Mouse (Mus musculus): ENCODE results near the gene 1700013F07Rik. TPM values are rescaled to one million over a fixed set of nuclear protein-coding genes. Genes with fewer than 3 reads are reported as not detected.
A peak's percentile ranks its signal among the peaks of the same experiment; 100 is the strongest.
"Not testable (repeated sequence)": the region's sequence is repeated elsewhere in the genome, so short reads cannot be mapped to it uniquely, and the experiment has no call there.

The 1700013F07Rik gene
- polyA plus RNA-seq, 1 experiment from 2014 or later = 0.26 TPM

DNA sequence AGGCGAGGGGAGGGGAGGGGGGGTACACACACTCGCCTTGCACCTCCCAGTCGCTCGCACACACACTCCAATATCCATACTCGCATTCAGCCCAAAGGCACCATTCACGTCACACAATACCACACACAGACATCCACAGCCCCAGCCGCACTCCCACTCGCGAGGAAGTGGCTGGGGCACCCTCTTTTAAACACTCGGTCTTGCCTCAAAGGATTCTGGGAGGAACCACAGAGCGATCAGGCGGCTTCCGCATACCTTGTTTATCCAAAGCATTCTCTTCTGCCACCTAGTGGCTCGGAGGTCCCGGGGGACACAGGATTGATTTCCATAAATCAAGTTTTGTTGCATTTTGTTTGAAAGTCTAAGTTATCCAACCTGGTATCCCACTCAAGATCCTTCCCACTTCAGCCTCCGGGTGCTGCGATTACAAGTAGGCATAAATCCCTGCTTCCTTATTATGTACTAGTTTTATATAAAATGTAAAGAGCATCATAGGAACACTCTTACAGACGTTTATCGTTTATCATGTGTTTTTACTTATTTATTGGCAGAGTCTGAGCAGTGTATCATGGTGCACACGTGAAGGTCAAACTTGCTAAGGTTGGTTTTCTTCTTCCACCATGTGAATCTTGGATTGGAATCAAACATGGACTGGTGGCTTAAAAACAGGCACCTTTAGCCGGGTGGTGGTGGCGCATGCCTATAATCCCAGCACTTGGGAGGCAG lies 20.8 kb downstream of the 1700013F07Rik start:
- Histone ChIP-seq H3K9me3 (no peaks in the 10 kb centered on the region), H3K4me1 (no peaks in the 10 kb centered on the region; the same call in 1 of the 2 replicates), H3K27me3 (no peaks in the 10 kb centered on the region), H3K4me2 (replicated peaks) (peak overlapping the region; percentile 69), H3K36me3 (peaks cover 23% of the 10 kb centered on the region), H3K27ac (peak overlapping the region; percentile 89), H3K4me3 (peak overlapping the region; percentile 81), H3K9ac (peak overlapping the region; percentile 97)
- peak; percentile 89 for ATAC-seq (ENCODE audit: insufficient number of reproducible peaks, insufficient read depth, low FRiP score, low TSS enrichment)
- WGBS = 19% methylated on average over 19 of the region's 22 CpGs

DNA sequence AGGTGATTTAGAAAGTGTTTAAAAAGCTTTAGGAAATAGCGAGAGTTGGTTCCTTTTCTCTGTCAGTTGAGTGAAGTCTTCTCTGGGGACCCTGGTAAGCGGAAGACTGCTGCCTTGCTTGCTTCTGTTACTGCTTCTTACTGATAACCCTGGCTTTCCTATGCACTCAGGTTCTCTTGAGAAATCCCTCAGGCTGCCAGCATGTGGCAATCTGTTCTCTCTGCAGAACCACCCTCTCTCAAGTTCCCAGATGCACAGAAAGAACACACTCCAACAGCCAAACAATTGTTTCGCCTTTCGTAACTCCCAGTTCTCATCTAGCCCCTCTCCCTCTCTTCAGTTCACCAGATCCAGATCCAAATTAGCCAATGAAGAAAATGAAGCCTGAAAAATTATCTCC lies 23.9 kb downstream of the 1700013F07Rik start:
- no peaks in the 10 kb centered on the region for H3K27me3 ChIP-seq
- H3K4me2 ChIP-seq (replicated peaks) = no peak overlapping the region
- no peak overlapping the region for H3K4me3 ChIP-seq
- no peak overlapping the region for H3K9ac ChIP-seq
- H3K36me3 ChIP-seq = peaks cover 23% of the 10 kb centered on the region
- peaks cover 7% of the 10 kb centered on the region for H3K4me1 ChIP-seq
- no peak for ATAC-seq (ENCODE audit: insufficient number of reproducible peaks, insufficient read depth, low FRiP score, low TSS enrichment)
- 88% methylated on average over 4 of the region's 4 CpGs for WGBS
- no peak overlapping the region for H3K27ac ChIP-seq
- H3K9me3 ChIP-seq = no peaks in the 10 kb centered on the region

DNA sequence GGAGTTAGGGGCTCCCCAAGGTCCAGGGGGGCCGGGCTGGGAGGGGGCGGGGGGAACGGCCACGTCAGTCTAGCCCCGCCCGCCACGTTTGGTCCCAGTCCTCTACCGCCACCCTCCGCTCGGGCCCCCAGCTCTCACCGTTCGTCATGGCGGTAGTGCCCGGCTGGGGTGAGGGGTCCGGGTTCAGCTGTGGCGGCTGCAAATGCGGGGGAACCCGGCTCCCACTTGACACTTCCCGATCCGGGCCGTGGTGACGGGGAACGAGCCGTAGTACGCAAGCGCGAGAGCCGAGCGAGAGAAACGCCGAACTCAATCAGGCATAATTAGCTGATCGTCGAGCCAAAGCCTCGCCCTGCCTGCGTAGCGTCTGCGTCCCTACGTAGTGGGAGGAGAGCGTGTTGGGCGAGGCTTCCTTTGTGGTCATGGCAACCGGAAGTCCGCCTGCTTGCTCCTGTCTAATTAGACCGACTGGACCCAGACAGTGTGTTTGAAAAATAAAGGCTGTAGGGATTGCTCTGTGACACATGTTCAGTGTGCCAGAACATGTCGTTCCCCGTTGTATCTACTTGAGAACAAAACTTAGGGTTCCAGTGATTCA lies 28.3 kb downstream of the 1700013F07Rik start, which contains the start of gene Tmem167b:
TSS of gene Tmem167b (minus strand) at position 334 of the 598 bp plus-strand sequence.
- H3K36me3 ChIP-seq = peaks cover 18% of the 10 kb centered on the region
- under 1% methylated on average over 45 of the region's 45 CpGs for WGBS
- peak within 1 kb of the TSS; percentile 88 for H3K4me3 ChIP-seq
- H3K27me3 ChIP-seq = no peaks in the 10 kb centered on the region
- H3K4me1 ChIP-seq = peaks cover 10% of the 10 kb centered on the region; the same call in 1 of the 2 replicates
- H3K9me3 ChIP-seq = no peaks in the 10 kb centered on the region
- H3K4me2 ChIP-seq (replicated peaks) = peak within 1 kb of the TSS; percentile 70
- peak within 1 kb of the TSS; percentile 87 for H3K27ac ChIP-seq
- peak within 1 kb of the TSS; percentile 79 for H3K9ac ChIP-seq
- peak; percentile 96 for ATAC-seq (ENCODE audit: insufficient number of reproducible peaks, insufficient read depth, low FRiP score, low TSS enrichment)

DNA sequence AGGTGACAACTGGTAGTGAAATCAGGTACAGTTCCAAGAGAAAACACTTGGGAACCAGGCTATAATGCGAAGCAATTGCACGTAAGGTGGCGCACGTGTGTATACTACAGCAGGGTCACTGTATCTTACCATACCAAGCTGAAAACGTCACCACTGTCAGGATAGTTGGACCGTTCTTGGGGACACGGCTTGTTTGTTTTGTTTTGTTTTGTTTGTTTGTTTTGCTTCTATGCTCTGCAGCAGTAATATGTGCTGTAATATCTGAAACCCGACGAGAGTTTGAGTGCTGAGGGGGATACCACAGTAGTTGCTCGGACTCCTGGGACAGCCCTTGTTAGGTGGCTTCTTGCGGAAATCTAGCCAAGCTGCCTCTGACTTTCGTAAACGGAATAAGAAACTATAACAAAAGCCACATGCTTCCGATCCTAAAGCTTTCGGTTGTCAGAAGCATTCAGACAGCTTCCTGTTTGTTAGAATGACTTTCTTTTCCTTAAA lies 28.9 kb downstream of the 1700013F07Rik start:
- Histone ChIP-seq H3K27me3 (no peaks in the 10 kb centered on the region), H3K4me2 (replicated peaks) (peak overlapping the region; percentile 70), H3K4me3 (peak overlapping the region; percentile 88), H3K27ac (peak overlapping the region; percentile 87), H3K9me3 (no peaks in the 10 kb centered on the region), H3K36me3 (peaks cover 15% of the 10 kb centered on the region), H3K9ac (peak overlapping the region; percentile 41), H3K4me1 (peaks cover 10% of the 10 kb centered on the region; the same call in 1 of the 2 replicates)
- ATAC-seq (ENCODE audit: insufficient number of reproducible peaks, insufficient read depth, low FRiP score, low TSS enrichment) = 0 out of 2 replicates have a peak, but pooled peaks have one; percentile 59
- 5% methylated on average over 15 of the region's 15 CpGs for WGBS

DNA sequence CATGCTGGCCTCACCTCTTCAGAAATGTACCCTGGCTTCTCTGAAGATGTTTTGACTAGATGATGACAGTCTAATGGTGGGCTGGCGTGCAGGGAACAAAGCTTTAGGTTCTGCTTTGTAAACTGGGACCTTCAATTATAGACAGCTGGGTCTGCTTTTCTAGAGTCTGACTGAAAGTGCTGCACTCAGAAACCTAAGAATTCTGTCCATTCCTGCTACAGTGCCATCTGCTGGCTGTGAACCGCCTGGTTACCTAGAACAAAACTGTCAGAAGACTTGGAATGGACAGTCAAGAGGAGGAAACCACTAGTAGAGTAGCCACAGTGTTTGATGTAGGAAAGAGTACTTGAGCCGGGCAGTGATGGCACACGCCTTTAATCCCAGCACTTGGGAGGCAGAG lies 29.4 kb downstream of the 1700013F07Rik start:
- Histone ChIP-seq H3K27me3 (no peaks in the 10 kb centered on the region), H3K4me3 (peak overlapping the region; percentile 88), H3K9ac (peak overlapping the region; percentile 41), H3K4me1 (peaks cover 10% of the 10 kb centered on the region; the same call in 1 of the 2 replicates), H3K27ac (peak overlapping the region; percentile 87), H3K9me3 (no peaks in the 10 kb centered on the region), H3K4me2 (replicated peaks) (peak overlapping the region; percentile 70), H3K36me3 (peaks cover 11% of the 10 kb centered on the region)
- ATAC-seq (ENCODE audit: insufficient number of reproducible peaks, insufficient read depth, low FRiP score, low TSS enrichment) = no peak
- 12% methylated on average over 4 of the region's 4 CpGs for WGBS

DNA sequence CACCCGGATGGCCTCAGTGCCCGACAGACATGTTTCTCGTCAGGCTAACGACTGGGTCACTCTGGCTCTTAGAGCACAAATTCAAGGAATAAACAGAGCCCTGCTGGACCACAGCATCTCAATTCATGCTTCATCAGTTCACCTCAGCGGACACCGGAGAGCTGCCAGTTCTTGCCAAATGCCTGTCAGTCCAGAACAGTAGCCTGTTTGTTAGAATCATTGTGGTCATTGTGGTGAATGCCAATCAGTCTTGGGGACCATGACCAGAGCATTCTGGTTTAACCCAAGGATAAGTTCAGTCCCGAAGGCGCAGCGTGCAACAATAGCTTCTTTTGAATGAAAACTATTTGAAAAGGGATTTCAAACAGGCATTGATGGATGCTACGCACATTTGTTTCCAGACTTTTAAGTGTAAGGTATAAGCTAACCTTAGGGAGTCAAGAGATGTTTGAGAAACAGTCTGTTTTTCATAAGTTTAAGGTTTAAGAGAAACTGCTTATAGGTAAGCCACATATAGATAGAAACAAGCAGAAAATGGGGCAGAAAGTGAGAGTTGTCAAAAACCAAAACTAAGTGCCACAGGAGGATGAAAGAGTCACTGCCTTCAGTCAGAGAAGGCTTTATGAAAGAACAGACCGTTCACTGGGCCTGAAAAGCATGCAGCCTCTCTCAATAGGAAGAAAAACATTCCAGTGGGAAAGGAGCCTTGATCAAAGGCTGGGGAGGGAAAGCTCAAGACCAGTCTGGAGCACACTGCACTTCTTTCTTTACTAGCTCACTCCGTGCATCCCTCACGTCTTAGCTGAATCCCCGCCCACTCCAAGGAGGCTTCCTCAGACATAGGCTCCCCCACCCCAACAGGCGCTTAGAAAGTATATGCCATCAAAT lies 34.3 kb downstream of the 1700013F07Rik start:
- no peak overlapping the region for H3K4me3 ChIP-seq
- no peak overlapping the region for H3K4me2 ChIP-seq (replicated peaks)
- H3K9me3 ChIP-seq = no peaks in the 10 kb centered on the region
- 25% methylated on average over 15 of the region's 15 CpGs for WGBS
- no peak overlapping the region for H3K9ac ChIP-seq
- H3K4me1 ChIP-seq = peaks cover 11% of the 10 kb centered on the region
- peak overlapping the region; percentile 43 for H3K27ac ChIP-seq
- H3K36me3 ChIP-seq = no peaks in the 10 kb centered on the region
- no peak for ATAC-seq (ENCODE audit: insufficient number of reproducible peaks, insufficient read depth, low FRiP score, low TSS enrichment)
- no peaks in the 10 kb centered on the region for H3K27me3 ChIP-seq

DNA sequence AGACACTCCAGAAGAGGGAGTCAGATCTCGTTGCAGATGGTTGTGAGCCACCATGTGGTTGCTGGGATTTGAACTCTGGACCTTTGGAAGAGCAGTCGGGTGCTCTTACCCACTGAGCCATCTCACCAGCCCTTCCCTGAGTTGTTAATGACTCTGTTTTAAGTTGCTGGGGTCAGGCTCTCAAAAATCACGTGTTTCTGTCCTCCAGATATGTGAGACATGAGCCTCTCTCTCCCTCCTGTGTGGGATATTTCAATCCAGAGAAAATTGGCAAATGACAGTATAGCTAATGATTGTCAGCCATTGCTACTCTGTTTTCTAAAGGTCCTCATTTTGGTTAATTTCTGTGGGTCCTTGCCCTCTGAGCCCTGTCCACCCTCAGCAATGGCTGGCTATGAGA lies 35.7 kb downstream of the 1700013F07Rik start:
- H3K4me2 ChIP-seq (replicated peaks); H3K36me3 ChIP-seq; H3K9ac ChIP-seq: not testable (repeated sequence)

DNA sequence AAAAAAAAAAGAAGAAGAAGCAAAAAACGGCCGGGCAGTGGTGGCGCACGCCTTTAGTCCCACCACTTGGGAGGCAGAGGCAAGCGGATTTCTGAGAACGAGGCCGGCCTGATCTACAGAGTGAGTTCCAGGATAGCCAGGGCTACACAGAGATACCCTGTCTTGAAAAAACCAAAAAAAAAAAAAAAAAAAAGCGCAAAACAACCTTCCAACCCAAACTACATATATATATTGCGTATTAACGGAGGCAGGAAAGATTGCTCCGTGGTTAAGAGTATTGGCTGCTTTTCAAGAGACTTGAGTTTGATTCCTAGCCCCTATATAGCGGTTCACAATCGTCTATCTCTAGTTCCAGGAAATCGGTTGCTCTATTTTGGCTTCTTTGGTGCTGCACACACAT lies 36.9 kb downstream of the 1700013F07Rik start:
- 82% methylated on average over 13 of the region's 14 CpGs for WGBS
- H3K4me2 ChIP-seq (replicated peaks) = peak overlapping the region; percentile 58
- H3K27ac ChIP-seq = no peak overlapping the region
- H3K9ac ChIP-seq = no peak overlapping the region
- H3K4me3 ChIP-seq = peak overlapping the region; percentile 61; the same call in 1 of the 2 replicates
- ATAC-seq (ENCODE audit: insufficient number of reproducible peaks, insufficient read depth, low FRiP score, low TSS enrichment) = no peak
- peaks cover 14% of the 10 kb centered on the region for H3K4me1 ChIP-seq
- no peaks in the 10 kb centered on the region for H3K27me3 ChIP-seq
- no peaks in the 10 kb centered on the region for H3K9me3 ChIP-seq
- no peaks in the 10 kb centered on the region for H3K36me3 ChIP-seq

More for the DNA sequence above, 35.7 kb downstream of the 1700013F07Rik start:
- H3K4me3 ChIP-seq; H3K27ac ChIP-seq; H3K9me3 ChIP-seq; ATAC-seq (ENCODE audit: insufficient number of reproducible peaks, insufficient read depth, low FRiP score, low TSS enrichment); H3K27me3 ChIP-seq: not testable (repeated sequence)
- 54% methylated on average over 3 of the region's 3 CpGs for WGBS
- peaks cover 14% of the 10 kb centered on the region for H3K4me1 ChIP-seq

DNA sequence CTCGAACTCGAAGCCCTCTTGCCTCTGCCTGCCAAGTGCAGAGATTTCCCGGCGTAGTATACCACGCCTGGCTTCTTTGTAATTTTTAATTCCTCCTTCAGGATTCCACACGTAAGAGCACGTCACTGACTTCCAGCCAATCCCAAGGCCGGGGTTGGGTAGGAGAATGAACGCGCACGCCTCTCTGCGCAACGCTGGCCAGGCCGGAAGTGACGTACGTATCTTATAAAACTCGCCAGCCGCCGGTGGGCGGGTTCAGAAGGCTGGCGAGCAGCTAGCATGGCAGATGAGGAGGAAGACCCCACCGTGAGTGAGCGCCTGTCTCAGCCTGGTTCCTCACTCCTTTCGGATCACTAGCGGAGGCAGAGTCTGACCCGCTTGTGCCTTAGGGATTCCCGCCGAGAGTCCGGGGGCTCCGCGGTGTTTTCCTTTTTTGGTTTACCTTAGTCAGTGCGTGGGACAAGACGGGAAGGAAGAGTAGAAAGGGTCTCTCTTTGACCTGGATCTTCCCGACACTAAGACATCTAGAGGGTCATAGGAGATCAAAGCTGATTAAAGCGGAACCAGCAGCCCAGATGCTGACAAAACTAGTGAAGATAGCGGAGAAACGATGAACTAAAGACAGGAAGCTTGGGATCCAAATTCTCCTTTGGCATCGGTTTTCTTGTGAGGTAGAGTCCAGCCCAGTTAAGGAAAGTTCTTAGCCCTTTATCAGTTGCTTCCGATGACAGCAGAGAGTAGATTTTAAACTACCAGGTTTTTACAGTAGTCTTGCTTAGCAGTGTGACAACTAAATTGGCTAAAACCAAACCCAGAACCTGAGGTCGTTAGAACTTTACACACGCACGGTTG lies 37.7 kb downstream of the 1700013F07Rik start, which contains the start of gene Taf13:
TSS of gene Taf13 (plus strand) at position 256 of the 852 bp plus-strand sequence.
- peak within 1 kb of the TSS; percentile 61 for H3K4me3 ChIP-seq
- no peaks in the 10 kb centered on the region for H3K27me3 ChIP-seq
- peak within 1 kb of the TSS; percentile 58 for H3K4me2 ChIP-seq (replicated peaks)
- peak; percentile 94 for ATAC-seq (ENCODE audit: insufficient number of reproducible peaks, insufficient read depth, low FRiP score, low TSS enrichment)
- WGBS = 2% methylated on average over 42 of the region's 42 CpGs
- H3K4me1 ChIP-seq = peaks cover 14% of the 10 kb centered on the region
- H3K36me3 ChIP-seq = no peaks in the 10 kb centered on the region
- H3K27ac ChIP-seq = peak within 1 kb of the TSS; percentile 63; the same call in 1 of the 2 replicates
- H3K9ac ChIP-seq = peak within 1 kb of the TSS; percentile 65
- H3K9me3 ChIP-seq = no peaks in the 10 kb centered on the region

DNA sequence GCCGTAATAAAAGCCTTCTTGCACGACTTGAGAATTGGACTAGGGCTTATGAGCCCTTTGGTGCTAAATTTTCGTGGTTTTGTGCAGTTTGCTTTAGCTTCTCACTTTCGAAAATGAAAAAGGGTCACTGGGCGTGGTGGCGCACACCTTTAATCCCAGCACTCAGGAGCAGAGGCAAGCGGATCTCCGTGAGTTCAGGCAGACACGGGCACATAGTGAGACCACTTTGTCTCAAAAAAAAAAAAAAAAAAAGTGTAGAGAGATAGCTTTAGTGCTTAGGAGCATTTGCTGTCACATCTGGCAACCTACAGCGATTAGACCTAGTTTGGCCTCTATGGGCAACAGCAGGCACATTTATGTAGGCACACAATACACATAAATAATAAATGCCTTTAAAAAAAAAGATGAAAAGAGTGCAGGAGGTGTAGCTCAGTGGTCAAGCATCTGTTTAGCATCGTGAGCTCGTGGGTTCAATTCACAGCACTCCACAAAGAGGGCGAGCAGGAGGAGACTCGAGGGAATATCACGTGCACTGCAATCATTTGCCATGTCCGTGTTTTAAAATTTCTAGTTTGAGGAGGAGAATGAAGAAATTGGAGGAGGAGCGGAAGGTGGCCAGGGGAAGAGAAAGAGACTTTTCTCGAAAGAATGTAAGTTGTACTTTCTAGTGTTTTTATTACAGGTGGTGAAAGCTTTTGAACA lies 38.5 kb downstream of the 1700013F07Rik start:
- 43% methylated on average over 18 of the region's 18 CpGs for WGBS
- peaks cover 14% of the 10 kb centered on the region for H3K4me1 ChIP-seq

More for the DNA sequence above, 38.5 kb downstream of the 1700013F07Rik start:
- Histone ChIP-seq H3K4me2 (replicated peaks) (peak overlapping the region; percentile 58), H3K9ac (peak overlapping the region; percentile 65), H3K4me3 (peak overlapping the region; percentile 61), H3K27ac (no peak overlapping the region), H3K36me3 (no peaks in the 10 kb centered on the region), H3K9me3 (no peaks in the 10 kb centered on the region), H3K27me3 (no peaks in the 10 kb centered on the region)
- no peak for ATAC-seq (ENCODE audit: insufficient number of reproducible peaks, insufficient read depth, low FRiP score, low TSS enrichment)

All from embryonic facial prominence, embryonic 12.5 days (tissue).